12 mouse cellular contexts compared by ENCODE assay signal in genomic region chr9:14206838-14207560, GRCm38 (mm10).
DNase-seq lines count a peak whose midpoint lies in the region; ATAC-seq and TF ChIP-seq lines count a peak whose summit lies in the region.
"Had no signal": no experiment of that assay in that cellular context is flagged by ENCODE, and none has a peak within 500 bp of the region (broad histone marks: within the 10 kb centered on the region; RNA-seq: fewer than 3 reads in every experiment).

No protein-coding gene starts in this region.

- H3K4me1 ChIP-seq in kidney, adult 2 months (ENCODE audit: control insufficient read depth, insufficient read depth, low read length) = peaks cover 10% of the 10 kb centered on the region
- no peaks in the 10 kb centered on the region for H3K4me1 ChIP-seq in forebrain, embryonic 16.5 days (replicated peaks; ENCODE audit: control insufficient read depth, insufficient read depth, low read length)

- peak; percentile 25 for DNase-seq in kidney, adult 2 months
- no peak for DNase-seq in kidney, adult 8-10 months
- peak; percentile 42 to 49 for DNase-seq in heart, adult 9 months (ENCODE audit: low spot score in 2 of 2)
- peak; percentile 38 to 50 for DNase-seq in kidney, postnatal 4 days
- DNase-seq in lung, postnatal 4 days = peak; percentile 49 to 53
- DNase-seq in urinary bladder, postnatal 25 days (ENCODE audit: low spot score) = no peak
- DNase-seq in cerebellum, postnatal 14 days = no peak
- DNase-seq: cerebellum, adult 8-10 months had no signal

- no peak for TF ChIP-seq CTCF in kidney, adult 2 months (conservative IDR thresholded peaks at IDR 0.05; ENCODE audit: insufficient read depth, insufficient read length, low read depth, low read length)

- H3K9ac ChIP-seq in forebrain, embryonic 16.5 days (replicated peaks; ENCODE audit: low read depth, low read length) = no peak overlapping the region
- H3K9ac ChIP-seq: liver, embryonic 14.5 days had no signal

- H3K36me3 ChIP-seq in kidney, adult 2 months (ENCODE audit: control insufficient read depth, insufficient read depth, low read length) = no peaks in the 10 kb centered on the region
- no peaks in the 10 kb centered on the region for H3K36me3 ChIP-seq in forebrain, embryonic 16.5 days (ENCODE audit: control insufficient read depth, insufficient read depth)

- no peak overlapping the region for H3K4me3 ChIP-seq in kidney, adult 2 months (ENCODE audit: insufficient read depth, low read depth, low read length)
- no peak overlapping the region for H3K4me3 ChIP-seq in forebrain, embryonic 16.5 days (replicated peaks; ENCODE audit: low read length)

- WGBS in kidney, adult 2 months = 72% methylated on average over 16 of the region's 16 CpGs
- WGBS in forebrain, embryonic 16.5 days = 84% methylated on average over 16 of the region's 16 CpGs

- H3K9me3 ChIP-seq in forebrain, embryonic 16.5 days (ENCODE audit: control insufficient read depth, low read length) = no peaks in the 10 kb centered on the region

- ATAC-seq in forebrain, embryonic 16.5 days = no peak
- ATAC-seq: hindbrain, postnatal 0 days; Patski had no signal

- no peaks in the 10 kb centered on the region for H3K27me3 ChIP-seq in kidney, adult 2 months (replicated peaks; ENCODE audit: control insufficient read depth, insufficient read depth, low read length)
- H3K27me3 ChIP-seq in forebrain, embryonic 16.5 days (replicated peaks; ENCODE audit: control insufficient read depth, insufficient read depth, low read length) = no peaks in the 10 kb centered on the region
- H3K27me3 ChIP-seq: Patski had no signal

- no peak overlapping the region for H3K27ac ChIP-seq in kidney, adult 2 months (ENCODE audit: insufficient read depth, low read depth, low read length)
- no peak overlapping the region for H3K27ac ChIP-seq in forebrain, embryonic 16.5 days (ENCODE audit: low read length)
- H3K27ac ChIP-seq: hindbrain, postnatal 0 days; liver, embryonic 14.5 days had no signal

- no peak for TF ChIP-seq POLR2A in kidney, adult 2 months (IDR thresholded peaks at IDR 0.05; ENCODE audit: low read depth, low read length)

- H3K4me2 ChIP-seq in forebrain, embryonic 16.5 days (ENCODE audit: low read length) = no peak overlapping the region

Comparison
In these comparisons a context has a peak if more than half of its experiments do, and no peak if none do; other contexts are left out.
1. DNase-seq: peak in kidney, adult 2 months (single experiment), heart, adult 9 months (2 of 2), kidney, postnatal 4 days (2 of 2) and lung, postnatal 4 days (2 of 2); none in kidney, adult 8-10 months (0 of 2), urinary bladder, postnatal 25 days (single experiment) and cerebellum, postnatal 14 days (0 of 2).